8 mouse cellular contexts compared by ENCODE assay signal in genomic region chr5:130254164-130255016, GRCm38 (mm10). TPM values are rescaled to one million over a fixed set of nuclear protein-coding genes. Genes with fewer than 3 reads are reported as not detected.
DNase-seq lines count a peak whose midpoint lies in the region; ATAC-seq and TF ChIP-seq lines count a peak whose summit lies in the region.

No protein-coding gene starts in this region.

- 9% methylated on average over 19 of the region's 19 CpGs for WGBS in kidney, postnatal 0 days
- 3% methylated on average over 18 of the region's 19 CpGs for whole genome bisulfite sequencing in macrophage (ENCODE audit: missing documents)

- ATAC-seq in kidney, postnatal 0 days (replicated peaks; ENCODE audit: low FRiP score, low read depth): no peak
- ATAC-seq in inflammation-experienced regulatory T-cells, adult 6 months: no peak

- H3K9ac ChIP-seq in kidney, postnatal 0 days (ENCODE audit: low read depth, low read length): peak overlapping the region; percentile 83

- peak overlapping the region; percentile 76 for H3K4me3 ChIP-seq in kidney, postnatal 0 days (replicated peaks; ENCODE audit: low read depth, low read length)
- peak overlapping the region; percentile 98 for H3K4me3 ChIP-seq in macrophage (ENCODE audit: inconsistent target)

- peak; percentile 63 for TF ChIP-seq CTCF in kidney, postnatal 0 days (IDR thresholded peaks at IDR 0.05; ENCODE audit: low read depth)

- peak overlapping the region; percentile 94 for H3K27ac ChIP-seq in kidney, postnatal 0 days
- peak overlapping the region; percentile 86 for H3K27ac ChIP-seq in macrophage

- peak overlapping the region; percentile 63 for H3K4me2 ChIP-seq in kidney, postnatal 0 days (ENCODE audit: low read length)

- peaks cover 22% of the 10 kb centered on the region for H3K36me3 ChIP-seq in kidney, postnatal 0 days (ENCODE audit: insufficient read depth, low read length)
- H3K36me3 ChIP-seq in macrophage (ENCODE audit: inconsistent target): peaks cover 32% of the 10 kb centered on the region

- no peaks in the 10 kb centered on the region for H3K4me1 ChIP-seq in kidney, postnatal 0 days (replicated peaks; ENCODE audit: insufficient read depth, low read length)

- H3K9me3 ChIP-seq in kidney, postnatal 0 days (replicated peaks; ENCODE audit: low read length): no peaks in the 10 kb centered on the region

- peaks cover 70% of the 10 kb centered on the region for H3K79me2 ChIP-seq in macrophage (ENCODE audit: inconsistent target)

- H3K27me3 ChIP-seq in kidney, postnatal 0 days (ENCODE audit: insufficient read depth, low read length): no peaks in the 10 kb centered on the region

- peak; percentile 21 for DNase-seq in spleen, adult 12 weeks (ENCODE audit: low spot score)
- no peak for DNase-seq in spleen, adult 18-20 months
- peak; percentile 88 for DNase-seq in brain, adult 2 months (ENCODE audit: low read depth, low spot score)
- peak; percentile 57 for DNase-seq in heart, adult 8-10 months (ENCODE audit: low spot score)
- DNase-seq in kidney, postnatal 0 days (ENCODE audit: low spot score): peak; percentile 87
- peak; percentile 56 for DNase-seq in telencephalon, adult 2 months (ENCODE audit: low read depth, low spot score)

RNA-seq across cellular contexts. Expression of gene Sbds, which starts 0.9 kb away (rescaled TPM):
- 10 to 100 TPM; 50.7 to 62.6 (median 55.7) TPM for total RNA-seq in heart, adult 8-10 months (2022)
- polyA plus RNA-seq in kidney, postnatal 0 days (2015; fragmentation: Nextera tagmentation; extraction: Ambion mirVana): 78.5 and 78.6 TPM in 2 replicates
- 100 to 1,000 TPM in 20 of 26 experiments, 10 to 100 TPM in 6; 83.3 to 497 (median 216) TPM for total RNA-seq in macrophage (2018; cell fraction: chromatin; rRNA removed)
- total RNA-seq in macrophage (2018; cell fraction: cytosol; rRNA removed): 100 to 1,000 TPM in 9 of 26 experiments, 10 to 100 TPM in 17; 67.1 to 265 (median 86.6) TPM
- total RNA-seq in macrophage (2018; cell fraction: nucleus; rRNA removed): 100 to 1,000 TPM in 20 of 26 experiments, 10 to 100 TPM in 6; 76.4 to 588 (median 220) TPM
- 67.5 to 110 TPM (median 70.4 TPM) in 3 replicates for polyA plus RNA-seq in macrophage (2018)
- 100 to 1,000 TPM; 108 to 150 (median 130) TPM for polyA plus RNA-seq in inflammation-experienced regulatory T-cells, adult 6 months (2017; shearing (Covaris generic))

RNA-seq across cellular contexts. Expression of gene Tyw1, which starts 1.0 kb away (rescaled TPM):
- total RNA-seq in heart, adult 8-10 months (2022): 1 to 10 TPM; 6.9 to 8.4 (median 7.8) TPM
- polyA plus RNA-seq in kidney, postnatal 0 days (2015; fragmentation: Nextera tagmentation; extraction: Ambion mirVana): 20.8 and 24.6 TPM in 2 replicates
- 10 to 100 TPM in 20 of 26 experiments, 1 to 10 TPM in 6; 3.6 to 28.5 (median 14.9) TPM for total RNA-seq in macrophage (2018; cell fraction: chromatin; rRNA removed)
- total RNA-seq in macrophage (2018; cell fraction: cytosol; rRNA removed): 10 to 100 TPM in 21 of 26 experiments, 1 to 10 TPM in 5; 8.6 to 13.7 (median 11.6) TPM
- 10 to 100 TPM in 19 of 26 experiments, 1 to 10 TPM in 7; 7.6 to 22.9 (median 12.7) TPM for total RNA-seq in macrophage (2018; cell fraction: nucleus; rRNA removed)
- polyA plus RNA-seq in macrophage (2018): 7.9 to 17.1 TPM (median 10.6 TPM) in 3 replicates
- 10 to 100 TPM; 30.4 to 35.1 (median 33.9) TPM for polyA plus RNA-seq in inflammation-experienced regulatory T-cells, adult 6 months (2017; shearing (Covaris generic))

RNA-seq across cellular contexts. Expression of gene Tmem248, which starts 37.5 kb away (rescaled TPM):
- total RNA-seq in heart, adult 8-10 months (2022): 10 to 100 TPM; 38.1 to 48.4 (median 46.1) TPM
- 33.6 and 41.1 TPM in 2 replicates for polyA plus RNA-seq in kidney, postnatal 0 days (2015; fragmentation: Nextera tagmentation; extraction: Ambion mirVana)
- total RNA-seq in macrophage (2018; cell fraction: chromatin; rRNA removed): 10 to 100 TPM; 11.8 to 29.0 (median 17.3) TPM
- 10 to 100 TPM; 35.7 to 44.7 (median 39.9) TPM for total RNA-seq in macrophage (2018; cell fraction: cytosol; rRNA removed)
- total RNA-seq in macrophage (2018; cell fraction: nucleus; rRNA removed): 10 to 100 TPM; 16.7 to 43.6 (median 33.8) TPM
- polyA plus RNA-seq in macrophage (2018): 32.3 to 42.3 TPM (median 35.1 TPM) in 3 replicates
- polyA plus RNA-seq in inflammation-experienced regulatory T-cells, adult 6 months (2017; shearing (Covaris generic)): 10 to 100 TPM; 11.2 to 13.4 (median 13.2) TPM

Comparison
In these comparisons a context has a peak if more than half of its experiments do, and no peak if none do; other contexts are left out.
1. DNase-seq: peak in spleen, adult 12 weeks (single experiment), brain, adult 2 months (single experiment), heart, adult 8-10 months (single experiment), kidney, postnatal 0 days (single experiment) and telencephalon, adult 2 months (single experiment); none in spleen, adult 18-20 months (0 of 2).